Mouse (Mus musculus) embryonic facial prominence, embryonic 10.5 days (tissue): Measurements from ENCODE around the gene Plbd2. TPM values are rescaled to one million over a fixed set of nuclear protein-coding genes. Genes with fewer than 3 reads are reported as not detected.
"Not testable (repeated sequence)": the region's sequence is repeated elsewhere in the genome, so short reads cannot be mapped to it uniquely, and the experiment has no call there.

Experiments used
- DNase-seq: peaks from one replicate; pipeline ENCODE4 v3.0.0-alpha.2; 2017; ENCODE audit warnings: low spot score
- H3K27ac ChIP-seq: fragments of 300-500 bp; sonication (generic); replicated peaks from 2 replicates; pipeline ENCODE4 v1.5.1; 2016; ENCODE audit warnings: mild to moderate bottlenecking
- H3K27me3 ChIP-seq: fragments of 300-500 bp; sonication (generic); replicated peaks from 2 replicates; pipeline ENCODE4 v1.6.1; 2016; ENCODE audit warnings: low read depth, mild to moderate bottlenecking; ENCODE audit not compliant: poor library complexity, severe bottlenecking
- H3K36me3 ChIP-seq: fragments of 300-500 bp; sonication (generic); replicated peaks from 2 replicates; pipeline ENCODE4 v1.6.1; 2016; ENCODE audit warnings: mild to moderate bottlenecking, moderate library complexity
- H3K4me1 ChIP-seq: fragments of 300-500 bp; sonication (generic); 2 replicates; pipeline ENCODE4 v1.6.1; 2016
- H3K4me3 ChIP-seq: fragments of 300-500 bp; sonication (generic); 2 replicates; pipeline ENCODE4 v1.5.1; 2016; ENCODE audit warnings: mild to moderate bottlenecking, moderate library complexity
- H3K9me3 ChIP-seq: fragments of 300-500 bp; sonication (generic); 2 replicates; pipeline ENCODE4 v1.6.1; 2016; ENCODE audit warnings: mild to moderate bottlenecking
- WGBS: fragments of 180-500 bp; shearing (Covaris S2); methylation state at CpG from one replicate; pipeline ENCODE4 v1.1.7; 2016; 5-methylcytosine and 5-hydroxymethylcytosine counted together
- polyA plus RNA-seq: library from polyadenylated mRNA; unstranded; fragments of >200 nt; fragmentation: Nextera tagmentation; extraction: Ambion mirVana; gene quantifications from 2 replicates; pipeline ENCODE4 v1.2.1, GENCODE M21; 2016

Plbd2 gene
- polyA plus RNA-seq, 1 experiment from 2014 or later, result 35.5 TPM

DNA sequence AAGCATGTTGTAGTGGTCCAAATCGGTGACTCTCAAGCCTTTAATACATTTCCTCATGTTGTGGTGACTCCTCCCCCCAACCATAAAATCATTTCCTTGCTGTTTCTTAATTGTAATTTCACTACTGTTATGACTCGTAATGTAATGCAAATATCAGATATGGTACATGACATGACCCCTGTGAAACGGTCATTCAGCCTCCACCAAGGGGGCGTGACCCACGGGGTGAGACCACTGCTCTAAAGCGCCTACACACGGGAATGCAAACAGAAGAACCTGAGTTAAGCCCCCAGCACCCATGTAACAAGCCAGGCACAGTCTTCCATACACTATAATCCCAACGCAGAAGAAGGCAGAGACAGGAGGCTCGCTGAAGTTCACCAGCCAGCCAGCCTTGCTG is 2.4 kb upstream of the Plbd2 start:
- WGBS, result 70% methylated on average over 9 of the region's 9 CpGs
- Histone ChIP-seq H3K4me3 (peak overlapping the region; percentile 25; the same call in 1 of the 2 replicates), H3K27ac (peak overlapping the region; percentile 70), H3K9me3 (no peaks in the 10 kb centered on the region), H3K4me1 (peaks cover 36% of the 10 kb centered on the region), H3K27me3 (no peaks in the 10 kb centered on the region), H3K36me3 (no peaks in the 10 kb centered on the region)
- no peak for DNase-seq

DNA sequence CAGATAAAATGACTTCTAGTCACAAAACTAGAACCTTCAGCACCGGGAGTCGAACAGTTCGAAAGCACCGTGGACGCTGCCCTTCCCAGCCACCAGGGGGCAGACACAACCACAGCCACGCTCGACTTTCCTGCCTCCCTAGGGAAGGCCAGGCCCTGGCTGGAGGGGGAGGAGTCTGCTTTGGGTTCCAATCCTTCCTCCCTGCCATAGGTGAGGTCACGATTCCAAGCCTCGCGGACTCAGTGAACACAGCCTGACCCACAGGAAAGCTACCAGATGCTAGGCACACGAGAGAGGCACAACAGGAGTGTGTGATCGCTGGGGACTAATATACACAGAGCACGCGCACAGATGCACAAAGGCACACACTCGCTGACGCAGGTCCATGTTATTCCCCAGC is 1.9 kb upstream of the Plbd2 start:
- H3K27ac ChIP-seq, result peak overlapping the region; percentile 70
- 25% methylated on average over 16 of the region's 16 CpGs for WGBS
- H3K4me1 ChIP-seq, result peaks cover 32% of the 10 kb centered on the region
- no peaks in the 10 kb centered on the region for H3K9me3 ChIP-seq
- no peaks in the 10 kb centered on the region for H3K36me3 ChIP-seq
- H3K27me3 ChIP-seq, result no peaks in the 10 kb centered on the region
- H3K4me3 ChIP-seq, result peak overlapping the region; percentile 25; the same call in 1 of the 2 replicates
- DNase-seq, result peak; percentile 85

DNA sequence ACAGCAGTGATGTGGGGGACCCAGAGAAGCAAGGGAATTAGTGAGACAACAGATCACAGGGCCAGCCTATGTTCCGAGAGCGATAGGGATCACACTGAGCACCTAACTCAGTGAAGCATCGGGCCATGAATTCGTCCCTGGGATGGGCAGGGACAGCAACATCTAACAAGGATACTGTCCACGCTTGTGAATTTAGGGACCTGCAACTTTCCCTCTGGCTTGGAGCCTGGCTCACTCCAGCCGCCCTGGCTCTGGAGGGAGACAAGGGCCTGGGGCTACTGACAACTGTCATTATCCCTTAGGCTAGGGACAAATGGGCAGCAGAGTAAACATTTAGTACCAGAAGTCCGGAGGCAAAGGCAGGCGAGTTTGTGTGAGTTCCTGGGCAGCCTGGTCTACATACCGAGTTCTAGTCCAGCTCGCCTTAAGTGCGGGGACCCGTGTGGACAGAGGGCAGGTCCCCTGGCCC is 716 bp downstream of the Plbd2 start:
- 8% methylated on average over 12 of the region's 12 CpGs for WGBS
- Histone ChIP-seq H3K27ac (peak overlapping the region; percentile 83), H3K27me3 (no peaks in the 10 kb centered on the region), H3K9me3 (no peaks in the 10 kb centered on the region), H3K4me3 (peak overlapping the region; percentile 97), H3K4me1 (peaks cover 24% of the 10 kb centered on the region), H3K36me3 (peaks cover 18% of the 10 kb centered on the region)
- no peak for DNase-seq

DNA sequence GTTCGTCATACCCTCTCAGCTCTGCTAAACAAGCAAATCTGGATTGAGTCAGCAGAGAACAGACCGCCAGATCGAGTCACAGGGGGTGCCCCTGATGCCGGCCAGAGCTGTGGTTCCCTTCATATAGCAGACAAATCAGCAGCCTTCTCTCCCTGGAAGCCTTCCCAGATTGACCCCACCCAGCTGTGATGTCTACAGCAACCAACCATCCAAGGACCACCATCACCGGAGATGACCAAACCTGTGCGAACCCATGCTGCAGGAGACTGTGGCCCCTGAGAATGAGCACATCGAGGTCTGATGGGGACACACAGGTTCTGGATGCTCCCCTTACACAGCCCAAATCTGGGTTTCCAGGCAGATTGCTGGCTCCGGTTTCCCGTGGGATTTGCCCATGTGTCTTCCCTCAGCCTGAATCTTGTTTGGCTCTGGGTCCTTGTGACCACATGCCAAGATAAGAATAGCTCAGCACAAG is 1.2 kb downstream of the Plbd2 start:
- Histone ChIP-seq H3K9me3 (no peaks in the 10 kb centered on the region), H3K36me3 (peaks cover 22% of the 10 kb centered on the region), H3K27me3 (no peaks in the 10 kb centered on the region), H3K27ac (no peak overlapping the region), H3K4me1 (peaks cover 24% of the 10 kb centered on the region), H3K4me3 (peak overlapping the region; percentile 97)
- WGBS, result 73% methylated on average over 9 of the region's 9 CpGs
- no peak for DNase-seq

DNA sequence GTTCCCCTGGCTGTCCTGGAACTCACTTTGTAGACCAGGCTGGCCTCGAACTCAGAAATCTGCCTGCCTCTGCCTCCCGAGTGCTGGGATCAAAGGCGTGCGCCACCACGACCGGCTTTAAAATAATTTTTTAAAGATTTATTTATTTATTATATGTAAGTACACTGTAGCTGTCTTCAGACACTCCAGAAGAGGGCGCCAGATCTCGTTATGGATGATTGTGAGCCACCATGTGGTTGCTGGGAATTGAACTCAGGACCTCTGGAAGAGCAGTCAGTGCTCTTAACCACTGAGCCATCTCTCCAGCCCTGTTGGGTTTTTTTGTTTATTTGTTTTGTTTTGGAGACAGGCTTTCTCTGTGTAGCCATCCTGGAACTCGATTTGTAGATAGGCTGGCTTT is 2.8 kb downstream of the Plbd2 start:
- not testable (repeated sequence) for H3K27ac ChIP-seq, H3K9me3 ChIP-seq, H3K27me3 ChIP-seq, DNase-seq, H3K4me3 ChIP-seq
- 82% methylated on average over 9 of the region's 9 CpGs for WGBS
- Histone ChIP-seq H3K36me3 (peaks cover 38% of the 10 kb centered on the region), H3K4me1 (peaks cover 23% of the 10 kb centered on the region)

DNA sequence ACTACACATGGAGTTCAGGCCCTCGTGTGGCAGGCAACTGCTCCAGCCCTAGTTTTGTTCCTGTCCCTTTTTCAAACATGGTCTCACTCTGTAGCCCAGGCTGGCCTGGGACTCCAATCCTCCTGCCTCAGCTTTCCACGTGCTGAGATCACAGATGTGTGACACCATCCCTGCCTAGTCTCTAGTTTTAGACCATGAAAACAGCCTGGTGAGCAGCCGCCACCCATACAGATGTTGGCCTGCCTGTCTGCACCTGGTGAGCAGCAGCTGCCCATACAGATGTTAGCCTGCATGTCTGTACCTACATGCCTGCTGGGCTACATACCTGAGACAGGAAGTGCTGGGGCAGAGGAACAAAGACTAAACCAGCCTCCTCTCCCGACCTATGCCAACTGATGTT is 4.2 kb downstream of the Plbd2 start:
- H3K36me3 ChIP-seq, result peaks cover 51% of the 10 kb centered on the region
- H3K4me3 ChIP-seq, result no peak overlapping the region
- H3K9me3 ChIP-seq, result no peaks in the 10 kb centered on the region
- H3K27ac ChIP-seq, result no peak overlapping the region
- DNase-seq, result no peak
- no peaks in the 10 kb centered on the region for H3K27me3 ChIP-seq
- 84% methylated on average over 4 of the region's 4 CpGs for WGBS
- peaks cover 18% of the 10 kb centered on the region for H3K4me1 ChIP-seq

DNA sequence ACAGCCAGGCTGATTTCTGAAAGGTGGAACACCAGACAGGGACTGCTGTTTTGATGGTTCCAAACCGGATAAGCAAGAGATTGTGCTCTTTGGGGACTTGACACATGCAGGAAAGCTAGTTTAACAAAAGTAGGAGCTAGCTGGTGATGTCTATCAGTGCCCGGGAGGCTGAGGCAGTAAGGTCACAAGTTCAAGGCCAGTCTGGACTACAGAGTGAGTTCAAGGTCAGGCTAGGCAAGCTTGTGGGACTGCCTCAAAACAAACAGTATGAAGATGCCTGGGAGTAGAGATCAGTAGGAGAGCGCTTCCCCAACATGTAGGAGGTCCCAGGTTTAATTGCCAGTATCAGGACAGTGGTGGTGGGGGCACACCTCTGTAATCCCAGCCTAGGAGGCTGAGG is 6.4 kb downstream of the Plbd2 start:
- Histone ChIP-seq H3K27ac (no peak overlapping the region), H3K36me3 (peaks cover 72% of the 10 kb centered on the region), H3K27me3 (no peaks in the 10 kb centered on the region), H3K9me3 (no peaks in the 10 kb centered on the region), H3K4me3 (no peak overlapping the region), H3K4me1 (peaks cover 6% of the 10 kb centered on the region)
- WGBS, result 87% methylated on average over 3 of the region's 3 CpGs
- DNase-seq, result no peak

DNA sequence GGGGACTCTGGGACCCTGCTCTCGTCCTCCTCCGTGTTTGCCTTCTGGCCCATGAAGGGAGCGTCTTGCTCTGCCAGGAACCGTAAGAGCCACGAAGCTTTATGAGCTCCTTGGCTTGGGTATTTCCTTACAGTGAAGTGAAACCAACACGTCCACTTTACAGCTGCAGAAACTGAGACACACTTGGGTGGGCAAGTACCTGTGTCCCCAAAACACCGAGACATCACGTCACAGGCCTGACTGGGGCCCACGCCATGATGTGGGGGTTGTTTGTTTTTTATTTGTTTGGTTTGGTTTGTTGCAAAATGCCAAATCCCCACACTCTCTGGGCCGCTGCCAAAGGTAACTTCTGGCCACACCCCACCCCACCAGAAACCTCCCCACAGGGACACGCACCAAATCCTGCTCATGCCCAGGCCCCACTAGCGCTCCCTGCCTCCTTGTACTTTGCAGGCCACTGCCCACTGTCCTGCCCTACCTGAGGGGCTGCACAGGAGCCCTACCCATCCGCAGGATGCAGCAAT is 7.7 kb downstream of the Plbd2 start:
- DNase-seq, result no peak
- no peak overlapping the region for H3K4me3 ChIP-seq
- peaks cover 2% of the 10 kb centered on the region; the same call in 1 of the 2 replicates for H3K4me1 ChIP-seq
- 90% methylated on average over 13 of the region's 13 CpGs for WGBS
- H3K27me3 ChIP-seq, result no peaks in the 10 kb centered on the region
- peaks cover 83% of the 10 kb centered on the region for H3K36me3 ChIP-seq
- H3K27ac ChIP-seq, result no peak overlapping the region
- no peaks in the 10 kb centered on the region for H3K9me3 ChIP-seq

DNA sequence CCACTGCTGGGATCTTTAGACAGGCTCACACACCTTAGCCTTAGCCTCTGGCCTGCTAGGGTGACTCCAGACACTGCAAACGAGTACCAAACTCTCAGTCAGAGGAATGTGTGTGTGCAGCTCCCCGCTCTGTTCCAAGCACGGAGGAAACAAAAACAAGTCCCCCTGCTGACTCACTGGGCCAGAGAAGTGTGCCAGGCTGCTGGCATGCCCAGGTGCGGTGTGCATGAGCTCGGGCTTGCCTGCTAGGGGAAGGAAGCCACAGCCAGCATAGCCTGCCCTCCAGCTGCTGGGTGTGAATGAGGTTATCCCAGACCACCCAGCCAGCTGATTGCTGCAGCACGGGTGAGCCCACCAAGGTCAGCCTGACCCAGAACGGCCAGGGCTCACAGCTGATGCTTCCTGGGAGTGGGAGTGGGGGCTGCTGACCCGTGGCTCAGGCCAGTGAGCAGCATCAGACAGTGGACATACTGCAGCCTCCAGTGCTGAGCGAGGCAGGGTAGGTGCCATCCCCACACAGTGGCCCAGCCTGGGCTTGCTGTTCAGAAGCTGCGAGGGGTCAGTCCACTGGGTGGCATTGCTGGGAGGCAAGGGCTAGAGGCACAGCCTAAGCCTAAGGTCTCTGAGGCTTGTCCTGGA is 8.2 kb downstream of the Plbd2 start:
- Histone ChIP-seq H3K4me3 (no peak overlapping the region), H3K27ac (no peak overlapping the region), H3K36me3 (peaks cover 88% of the 10 kb centered on the region), H3K27me3 (no peaks in the 10 kb centered on the region), H3K9me3 (no peaks in the 10 kb centered on the region), H3K4me1 (peaks cover 3% of the 10 kb centered on the region; the same call in 1 of the 2 replicates)
- 79% methylated on average over 10 of the region's 10 CpGs for WGBS
- no peak for DNase-seq

DNA sequence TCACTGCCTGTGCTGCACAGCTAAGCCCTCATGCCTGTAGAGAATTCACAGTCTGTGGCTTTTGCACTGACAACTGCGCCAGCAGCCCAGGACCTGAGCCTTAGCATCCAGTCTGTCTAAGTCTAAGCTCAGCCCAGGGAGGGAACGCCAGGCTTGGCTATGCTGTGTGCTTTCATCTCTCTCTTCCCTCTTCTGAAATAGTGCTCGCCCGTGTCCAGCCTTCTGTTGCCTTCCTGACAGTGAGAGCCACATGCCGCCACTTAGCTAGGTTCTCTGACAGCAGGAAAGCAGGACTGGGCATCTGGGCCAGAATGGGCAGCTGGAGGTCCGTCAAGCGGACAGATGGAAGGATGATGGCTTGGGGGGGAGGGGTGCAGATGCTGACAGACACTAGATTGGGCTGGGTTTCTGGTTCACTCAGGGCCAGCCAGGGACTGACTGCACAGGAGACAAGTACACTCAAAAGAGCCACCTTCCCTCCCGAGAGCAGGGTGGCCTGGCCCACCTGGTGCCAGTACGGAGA is 9.5 kb downstream of the Plbd2 start:
- WGBS, result 88% methylated on average over 9 of the region's 9 CpGs
- Histone ChIP-seq H3K36me3 (peaks cover 82% of the 10 kb centered on the region), H3K4me3 (no peak overlapping the region), H3K27me3 (no peaks in the 10 kb centered on the region), H3K9me3 (no peaks in the 10 kb centered on the region), H3K27ac (no peak overlapping the region), H3K4me1 (peaks cover 3% of the 10 kb centered on the region; the same call in 1 of the 2 replicates)
- no peak for DNase-seq

DNA sequence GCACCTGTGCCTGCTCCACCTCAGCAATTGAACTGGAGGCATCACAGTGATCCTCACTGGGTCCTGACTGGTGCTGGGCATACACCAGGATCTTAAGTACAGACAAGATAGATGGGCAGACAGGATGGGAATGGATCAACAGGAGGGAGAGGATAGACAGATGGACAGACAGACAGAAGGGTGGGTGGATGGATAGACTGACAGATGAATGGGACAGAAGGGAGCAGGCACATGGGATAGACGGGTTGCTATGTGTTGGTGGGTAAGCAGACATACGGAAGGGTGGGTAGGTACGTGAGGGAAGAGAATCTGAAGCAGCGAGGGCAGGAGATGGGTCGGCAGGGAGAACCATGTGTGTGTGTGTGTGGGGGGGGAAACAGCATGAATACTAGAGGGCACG is 10.0 kb downstream of the Plbd2 start:
- Histone ChIP-seq H3K4me1 (peaks cover 3% of the 10 kb centered on the region; the same call in 1 of the 2 replicates), H3K27me3 (no peaks in the 10 kb centered on the region), H3K4me3 (no peak overlapping the region), H3K36me3 (peaks cover 82% of the 10 kb centered on the region), H3K27ac (no peak overlapping the region), H3K9me3 (no peaks in the 10 kb centered on the region)
- 91% methylated on average over 6 of the region's 6 CpGs for WGBS
- no peak for DNase-seq

DNA sequence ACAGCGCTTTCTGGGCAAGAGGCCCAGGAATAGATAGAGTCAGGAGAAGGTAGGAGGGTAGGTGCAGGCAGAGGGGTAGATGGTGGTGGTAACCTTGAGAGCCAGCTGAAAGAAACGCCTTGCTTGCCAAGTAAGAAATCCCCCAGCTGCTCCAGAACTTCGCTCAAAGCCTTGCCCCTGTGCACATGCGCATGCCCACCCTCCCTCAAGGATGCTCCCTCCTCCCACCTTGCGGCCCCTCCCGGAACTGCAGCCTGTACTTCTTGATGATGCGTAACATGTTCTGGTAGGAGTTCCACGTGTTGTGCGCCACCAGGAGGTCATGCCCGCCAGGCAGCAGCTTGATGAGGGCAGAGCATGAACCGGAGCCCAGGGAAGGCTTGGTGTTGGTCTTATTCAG is 11.0 kb downstream of the Plbd2 start:
- H3K4me3 ChIP-seq, result no peak overlapping the region
- peaks cover 3% of the 10 kb centered on the region; the same call in 1 of the 2 replicates for H3K4me1 ChIP-seq
- H3K27ac ChIP-seq, result no peak overlapping the region
- peak; percentile 72 for DNase-seq
- no peaks in the 10 kb centered on the region for H3K9me3 ChIP-seq
- 58% methylated on average over 11 of the region's 11 CpGs for WGBS
- H3K36me3 ChIP-seq, result peaks cover 82% of the 10 kb centered on the region
- H3K27me3 ChIP-seq, result no peaks in the 10 kb centered on the region

DNA sequence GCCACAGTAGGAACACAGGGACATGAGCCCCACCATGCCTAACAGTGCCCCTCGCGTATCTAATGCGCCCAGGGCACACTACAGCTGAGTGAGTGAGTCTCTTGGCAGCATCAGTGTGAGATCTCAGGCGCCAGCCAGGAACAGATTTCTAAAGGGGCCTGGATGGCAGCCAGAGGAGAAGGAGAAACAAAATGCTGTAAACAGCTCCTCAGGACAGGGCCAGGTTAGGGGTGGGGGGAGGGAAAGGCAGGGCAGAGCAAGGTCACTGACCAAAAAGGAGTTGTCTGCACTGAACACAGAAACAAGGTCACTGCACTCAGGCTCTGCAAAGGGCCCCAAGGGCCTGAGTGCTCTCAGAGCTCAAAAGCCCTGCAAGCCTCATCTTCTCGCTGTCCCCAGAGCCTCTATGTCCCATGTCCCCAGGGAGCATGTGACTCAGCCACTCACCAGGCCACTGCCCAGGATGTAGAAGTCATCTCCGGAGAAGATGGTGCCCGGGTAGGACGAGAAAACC is 12.7 kb downstream of the Plbd2 start:
- peaks cover 3% of the 10 kb centered on the region; the same call in 1 of the 2 replicates for H3K4me1 ChIP-seq
- 91% methylated on average over 8 of the region's 8 CpGs for WGBS
- no peaks in the 10 kb centered on the region for H3K9me3 ChIP-seq
- no peak overlapping the region for H3K27ac ChIP-seq
- peaks cover 83% of the 10 kb centered on the region for H3K36me3 ChIP-seq
- DNase-seq, result no peak
- no peaks in the 10 kb centered on the region for H3K27me3 ChIP-seq
- no peak overlapping the region for H3K4me3 ChIP-seq
